Mouse (Mus musculus): Measurements from ENCODE around the gene Lrrd1.
"Not testable (repeated sequence)": the region's sequence is repeated elsewhere in the genome, so short reads cannot be mapped to it uniquely, and the experiment has no call there.

Lrrd1 gene

GRCm38 (mm10) chr5:3845026-3845425, at the start of gene Lrrd1:
Lrrd1 (plus strand) TSS chr5:3845173.
- no peak for DNase-seq (ENCODE audit: low read depth, low spot score)

- DNase-seq (ENCODE audit: low read depth, low spot score) = not testable (repeated sequence)
Measured at GRCm38 (mm10) chr5:3797101-3797500, 47.9 kb upstream of the Lrrd1 start.

GRCm38 (mm10) chr5:3798656-3799055, 46.3 kb upstream of the Lrrd1 start:
- not testable (repeated sequence) for DNase-seq (ENCODE audit: low read depth, low spot score)

GRCm38 (mm10) chr5:3800041-3800440, 44.9 kb upstream of the Lrrd1 start:
- no peak for DNase-seq (ENCODE audit: low read depth, low spot score)

DNA sequence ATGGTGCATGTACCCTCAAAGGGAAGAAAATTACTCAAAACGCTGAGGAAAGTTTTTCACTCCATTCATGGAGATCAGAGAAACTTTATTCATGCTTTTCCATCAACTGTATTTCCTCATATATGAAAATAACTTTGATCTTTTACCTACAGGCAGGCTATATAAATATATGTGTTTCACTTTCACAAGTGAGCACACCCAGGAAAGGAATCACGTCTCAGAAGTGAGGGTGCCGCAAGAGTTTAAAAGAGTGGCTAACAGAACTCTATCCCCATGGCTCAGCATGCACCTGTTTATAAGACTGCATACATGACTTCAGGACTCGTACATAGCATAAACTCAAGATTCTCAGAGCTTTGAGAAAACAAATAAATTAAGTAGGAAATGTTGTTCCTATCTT, 44.1 kb upstream of the Lrrd1 start:
- no peak for DNase-seq (ENCODE audit: low read depth, low spot score)

GRCm38 (mm10) chr5:3801672-3802432, 43.1 kb upstream of the Lrrd1 start:
- peak; percentile 51 for DNase-seq (ENCODE audit: low read depth, low spot score)

GRCm38 (mm10) chr5:3802433-3803291, 42.3 kb upstream of the Lrrd1 start, which contains the start of the genes Ankib1 and Krit1:
Ankib1 (minus strand) TSS chr5:3802925.
Krit1 (plus strand) TSS chr5:3803184.
- DNase-seq (ENCODE audit: low read depth, low spot score) = peak; percentile 85

DNA sequence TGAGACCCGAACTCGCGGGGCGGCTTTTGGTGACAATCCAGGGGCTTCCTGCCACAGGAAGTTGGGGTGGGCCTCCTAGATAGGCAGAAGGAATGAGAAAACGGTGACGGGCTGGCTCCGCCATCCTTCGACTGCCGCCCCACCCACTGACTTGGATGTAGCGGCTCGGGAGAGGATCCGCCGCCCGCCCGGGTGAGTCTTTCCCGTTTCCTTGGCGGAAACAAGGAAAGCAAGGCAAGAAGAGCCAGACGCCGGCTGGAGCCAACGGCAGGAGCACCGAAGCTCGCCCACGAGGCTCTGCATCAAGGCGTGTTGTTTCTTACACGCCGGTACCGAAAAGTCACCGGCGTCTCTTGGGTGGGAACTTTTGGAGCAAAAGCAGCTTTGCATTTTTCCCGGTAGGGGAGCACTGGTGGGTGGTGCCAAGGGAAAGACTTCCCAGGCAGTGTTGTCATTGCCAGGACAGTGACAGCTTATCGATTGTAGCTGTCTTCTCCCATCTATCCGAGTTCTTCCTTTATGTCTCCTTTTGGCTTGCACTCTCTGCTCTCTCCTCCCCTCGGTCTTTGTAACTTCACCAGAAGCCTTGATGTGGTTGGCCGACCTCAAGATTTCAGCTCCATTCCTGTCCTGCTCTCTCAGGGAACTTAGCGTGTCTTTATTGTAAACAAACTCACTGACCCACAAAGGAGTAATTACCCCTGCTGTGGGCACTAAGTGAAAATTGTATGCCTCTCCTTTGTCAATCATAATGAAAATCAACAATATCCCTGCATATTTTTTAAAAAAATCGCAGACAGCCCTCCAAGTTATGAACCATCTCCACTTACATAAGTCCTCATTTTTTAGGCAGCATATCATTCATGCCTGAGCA, 41.4 kb upstream of the Lrrd1 start:
- peak; percentile 76 for DNase-seq (ENCODE audit: low read depth, low spot score)

- no peak for DNase-seq (ENCODE audit: low read depth, low spot score)
Measured at GRCm38 (mm10) chr5:3808472-3808871, 36.5 kb upstream of the Lrrd1 start.

GRCm38 (mm10) chr5:3834107-3834506, 10.9 kb upstream of the Lrrd1 start:
- DNase-seq (ENCODE audit: low read depth, low spot score) = no peak

DNA sequence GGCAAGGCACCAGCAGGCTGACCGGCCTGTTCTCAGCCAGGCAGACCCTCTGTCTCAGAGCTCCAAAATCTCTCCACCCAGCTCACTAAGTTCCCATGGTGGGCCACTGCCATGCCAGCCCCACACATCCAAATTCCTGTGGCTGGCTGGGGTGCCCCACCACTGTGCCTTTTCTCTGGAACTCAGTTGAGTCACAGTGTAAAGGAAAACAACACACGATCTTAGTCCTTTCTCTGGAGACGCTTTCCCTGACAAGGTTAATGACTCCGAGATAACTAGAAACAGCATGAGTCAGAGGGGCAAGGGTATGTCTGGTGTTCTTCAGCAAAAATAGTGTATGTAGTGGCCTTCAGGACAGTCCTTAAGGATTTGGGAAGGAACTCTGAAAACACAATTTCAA, 25.2 kb downstream of the Lrrd1 start:
- DNase-seq (ENCODE audit: low read depth, low spot score) = peak; percentile 77

DNA sequence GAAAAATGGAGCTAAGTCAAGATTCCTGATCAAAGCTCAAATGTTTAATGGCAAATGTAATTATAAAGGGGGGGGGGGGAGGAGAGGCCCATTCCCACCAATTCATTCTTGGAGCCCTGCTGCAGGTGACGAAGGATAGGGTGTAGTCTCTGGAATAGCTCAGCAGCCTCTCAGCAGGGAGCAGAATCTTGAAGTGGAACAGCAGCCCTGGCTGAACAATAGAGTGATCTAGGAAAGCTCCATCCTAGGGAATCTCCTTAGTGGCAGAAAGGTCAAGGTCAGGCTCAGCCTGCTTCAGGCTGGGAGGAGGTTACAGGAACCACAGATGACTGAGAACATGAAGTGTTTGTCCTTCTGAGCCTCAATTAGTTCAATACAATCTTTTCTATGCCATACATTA, 27.4 kb downstream of the Lrrd1 start:
- DNase-seq (ENCODE audit: low read depth, low spot score) = no peak

- peak; percentile 68 for DNase-seq (ENCODE audit: low read depth, low spot score)
Measured at GRCm38 (mm10) chr5:3873485-3873884, 28.5 kb downstream of the Lrrd1 start.

DNA sequence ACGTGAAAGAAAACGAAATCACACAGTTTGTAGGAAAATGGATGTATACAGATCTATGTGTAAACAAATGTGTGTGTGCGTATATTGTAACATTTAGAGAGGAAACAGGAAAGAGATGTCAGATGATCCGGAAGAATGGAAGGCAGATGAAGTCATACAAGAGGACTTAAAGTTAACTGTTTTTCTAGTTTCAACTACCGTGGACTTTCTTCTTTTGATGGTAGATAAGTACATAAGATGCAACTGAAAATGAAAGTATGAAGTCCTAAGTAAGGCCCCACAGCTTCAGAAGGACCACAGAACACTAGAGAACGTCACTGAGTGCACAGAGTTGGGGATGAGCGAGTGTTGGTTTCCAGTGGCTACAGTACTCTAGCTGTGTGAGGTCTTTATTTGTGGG, 41.9 kb downstream of the Lrrd1 start:
- not testable (repeated sequence) for DNase-seq (ENCODE audit: low read depth, low spot score)

DNA sequence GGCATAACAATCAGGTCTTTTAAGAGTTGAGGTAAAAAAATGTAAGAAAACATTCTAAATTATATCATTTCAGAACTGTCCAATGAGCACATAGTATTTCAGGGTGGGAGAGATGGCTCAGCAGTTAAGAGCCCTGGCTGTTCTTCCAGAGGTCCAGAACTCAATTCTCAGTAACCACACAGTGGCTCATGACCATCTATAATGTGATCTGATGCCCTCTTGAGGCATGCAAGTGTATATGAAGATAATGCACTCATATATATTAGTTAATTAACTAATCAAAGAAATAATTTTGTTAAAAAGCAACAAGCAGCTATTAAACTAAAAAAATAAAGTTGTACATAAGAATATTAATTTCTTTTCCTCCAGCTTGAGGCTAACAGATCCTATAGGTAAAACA, 44.2 kb downstream of the Lrrd1 start:
- peak; percentile 59 for DNase-seq (ENCODE audit: low read depth, low spot score)

DNA sequence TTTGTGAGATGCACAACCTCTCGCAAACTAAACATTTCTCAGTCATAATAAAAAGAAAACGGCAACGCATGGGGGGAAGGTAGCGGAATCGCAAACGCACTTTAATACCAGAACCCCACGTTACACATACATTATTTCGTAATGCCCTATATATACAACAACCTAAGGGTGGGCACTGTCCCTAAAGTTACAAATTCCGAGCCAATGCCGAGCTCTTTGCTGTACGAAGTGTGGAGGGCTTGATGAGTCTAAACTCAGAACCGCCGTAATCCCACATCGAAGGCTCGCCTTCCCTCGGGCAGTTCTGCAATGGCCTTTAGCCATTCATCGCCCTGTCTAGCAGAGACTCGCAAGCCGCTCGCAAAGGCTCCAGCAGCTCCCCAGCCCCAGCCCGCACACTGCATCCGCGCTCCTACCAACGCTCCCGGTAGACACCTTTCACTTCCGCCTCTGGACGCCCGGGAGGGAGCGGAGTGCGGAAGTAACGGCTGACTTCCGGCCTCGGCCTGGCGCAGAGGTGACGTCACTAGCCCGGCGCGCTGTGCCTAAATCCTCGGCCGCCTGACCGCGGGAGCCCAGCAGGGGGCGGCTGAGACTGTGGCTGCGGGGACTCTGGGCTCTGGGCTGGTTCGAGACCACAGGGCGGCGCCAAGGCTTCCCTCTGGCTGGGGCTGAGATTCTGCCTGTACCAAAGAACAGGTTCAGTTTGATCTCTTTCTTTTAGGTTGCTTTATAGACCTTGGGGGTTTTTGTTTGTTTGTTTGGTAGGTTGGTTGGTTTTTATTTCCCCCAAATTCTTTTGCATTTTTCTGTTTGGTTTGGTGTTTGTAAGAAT, 48.7 kb downstream of the Lrrd1 start, which contains the start of gene Mterf1a:
Mterf1a (minus strand) TSS at position 475 of the 835 bp plus-strand sequence.
- DNase-seq (ENCODE audit: low read depth, low spot score) = peak; percentile 35

GRCm38 (mm10) chr5:3894294-3894619, 49.3 kb downstream of the Lrrd1 start:
- DNase-seq (ENCODE audit: low read depth, low spot score) = not testable (repeated sequence)

DNA sequence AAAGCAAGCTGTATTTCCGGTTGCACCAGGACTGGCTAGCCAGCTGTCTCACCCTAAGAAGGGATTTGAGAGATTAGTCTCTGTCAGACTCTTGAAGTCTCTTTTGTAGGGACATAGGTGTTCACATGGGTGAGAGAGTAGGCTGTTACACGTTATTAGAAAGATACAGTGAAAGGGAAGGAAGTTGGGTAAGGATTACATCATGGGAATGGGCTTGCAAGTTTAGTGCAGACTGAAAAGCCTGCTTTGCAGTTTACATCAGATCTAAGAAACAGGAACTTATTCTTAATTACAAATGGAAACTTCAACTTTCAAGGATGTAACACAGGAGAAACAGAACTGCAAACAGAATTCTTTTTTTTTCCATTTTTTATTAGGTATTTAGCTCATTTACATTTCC, 60.5 kb downstream of the Lrrd1 start:
- DNase-seq (ENCODE audit: low read depth, low spot score) = no peak

All from 3T3-L1 (cell line).